Mouse (Mus musculus) liver, embryonic 15.5 days (tissue): ENCODE measurements around the gene P2rx2. TPM values are rescaled to one million over a fixed set of nuclear protein-coding genes. Genes with fewer than 3 reads are reported as not detected.

Experiments
- ATAC-seq: fragments of 200-750 bp; cut with Nextera tagmentation; 2 replicates; pipeline ENCODE4 v1.8.0; 2017; ENCODE audit warnings: moderate number of reproducible peaks, mild to moderate bottlenecking, moderate library complexity; ENCODE audit not compliant: insufficient read depth
- H3K27ac ChIP-seq: fragments of 300-500 bp; sonication (generic); replicated peaks from 2 replicates; pipeline ENCODE4 v1.5.1; 2015; ENCODE audit warnings: mild to moderate bottlenecking, inconsistent platforms
- H3K27me3 ChIP-seq: fragments of 300-500 bp; sonication (generic); 2 replicates; pipeline ENCODE4 v1.6.1; 2015; ENCODE audit warnings: mild to moderate bottlenecking, inconsistent platforms
- H3K36me3 ChIP-seq: fragments of 300-500 bp; sonication (generic); replicated peaks from 2 replicates; pipeline ENCODE4 v1.6.1; 2015; ENCODE audit warnings: moderate library complexity, mild to moderate bottlenecking, inconsistent platforms
- H3K4me1 ChIP-seq: fragments of 300-500 bp; sonication (generic); replicated peaks from 2 replicates; pipeline ENCODE4 v1.6.1; 2015; ENCODE audit warnings: inconsistent platforms
- H3K4me2 ChIP-seq: fragments of 300-500 bp; sonication (generic); 2 replicates; pipeline ENCODE4 v1.6.1; 2015; ENCODE audit warnings: moderate library complexity, mild to moderate bottlenecking, inconsistent platforms
- H3K4me3 ChIP-seq: fragments of 300-500 bp; sonication (generic); replicated peaks from 2 replicates; pipeline ENCODE4 v1.5.1; 2015; ENCODE audit warnings: mild to moderate bottlenecking, inconsistent platforms
- H3K9ac ChIP-seq: fragments of 300-500 bp; sonication (generic); 2 replicates; pipeline ENCODE4 v1.6.1; 2015; ENCODE audit warnings: moderate library complexity, mild to moderate bottlenecking, inconsistent platforms
- H3K9me3 ChIP-seq: fragments of 300-500 bp; sonication (generic); replicated peaks from 2 replicates; pipeline ENCODE4 v1.6.1; 2016; ENCODE audit warnings: inconsistent platforms
- WGBS: fragments of 180-500 bp; shearing (Covaris S2); methylation state at CpG from one replicate; pipeline ENCODE4 v1.1.7; 2015; ENCODE audit warnings: mixed read lengths; ENCODE audit not compliant: insufficient replicate concordance; 5-methylcytosine and 5-hydroxymethylcytosine counted together
- polyA plus RNA-seq: library from polyadenylated mRNA; unstranded; fragments of >200 nt; fragmentation: Nextera tagmentation; extraction: Ambion mirVana; gene quantifications from 2 replicates; pipeline ENCODE4 v1.2.1, GENCODE M21; 2015

Gene P2rx2
- polyA plus RNA-seq, 1 experiment from 2014 or later = not detected

- Histone ChIP-seq H3K27ac (no peak overlapping the region), H3K9me3 (no peaks in the 10 kb centered on the region), H3K27me3 (no peaks in the 10 kb centered on the region), H3K4me1 (no peaks in the 10 kb centered on the region), H3K4me3 (no peak overlapping the region), H3K4me2 (no peak overlapping the region), H3K9ac (no peak overlapping the region), H3K36me3 (peaks cover 90% of the 10 kb centered on the region)
- no peak for ATAC-seq
- WGBS = 86% methylated on average over 3 of the region's 3 CpGs
These were observed 29.9 kb downstream of the P2rx2 start for GRCm38 (mm10) chr5:110313127-110313526.

GRCm38 (mm10) chr5:110308861-110309260 is 34.2 kb downstream of the P2rx2 start:
- no peak overlapping the region for H3K9ac ChIP-seq
- peaks cover 98% of the 10 kb centered on the region for H3K36me3 ChIP-seq
- no peaks in the 10 kb centered on the region for H3K4me1 ChIP-seq
- H3K9me3 ChIP-seq = no peaks in the 10 kb centered on the region
- no peak overlapping the region for H3K4me3 ChIP-seq
- no peak for ATAC-seq
- WGBS = 82% methylated on average over 7 of the region's 7 CpGs
- H3K27me3 ChIP-seq = no peaks in the 10 kb centered on the region
- no peak overlapping the region for H3K27ac ChIP-seq
- H3K4me2 ChIP-seq = no peak overlapping the region

GRCm38 (mm10) chr5:110300591-110300990 is 42.4 kb downstream of the P2rx2 start:
- H3K27ac ChIP-seq = no peak overlapping the region
- WGBS = 72% methylated on average over 2 of the region's 2 CpGs
- no peak for ATAC-seq
- H3K9me3 ChIP-seq = no peaks in the 10 kb centered on the region
- no peaks in the 10 kb centered on the region for H3K4me1 ChIP-seq
- H3K36me3 ChIP-seq = peaks cover 98% of the 10 kb centered on the region
- no peak overlapping the region for H3K4me2 ChIP-seq
- no peak overlapping the region for H3K4me3 ChIP-seq
- H3K27me3 ChIP-seq = no peaks in the 10 kb centered on the region
- no peak overlapping the region for H3K9ac ChIP-seq

GRCm38 (mm10) chr5:110296637-110297036 is 46.4 kb downstream of the P2rx2 start:
- H3K27me3 ChIP-seq = no peaks in the 10 kb centered on the region
- H3K9ac ChIP-seq = no peak overlapping the region
- no peak for ATAC-seq
- H3K36me3 ChIP-seq = peaks cover 93% of the 10 kb centered on the region
- H3K4me2 ChIP-seq = no peak overlapping the region
- peaks cover 2% of the 10 kb centered on the region for H3K4me1 ChIP-seq
- H3K9me3 ChIP-seq = no peaks in the 10 kb centered on the region
- 77% methylated on average over 1 of the region's 1 CpGs for WGBS
- H3K4me3 ChIP-seq = no peak overlapping the region
- H3K27ac ChIP-seq = no peak overlapping the region

GRCm38 (mm10) chr5:110291649-110292048 is 51.4 kb downstream of the P2rx2 start:
- H3K9ac ChIP-seq = no peak overlapping the region
- H3K27me3 ChIP-seq = no peaks in the 10 kb centered on the region
- no peak overlapping the region for H3K4me3 ChIP-seq
- H3K4me2 ChIP-seq = no peak overlapping the region
- H3K9me3 ChIP-seq = no peaks in the 10 kb centered on the region
- H3K4me1 ChIP-seq = peaks cover 23% of the 10 kb centered on the region
- 37% methylated on average over 1 of the region's 1 CpGs for WGBS
- no peak for ATAC-seq
- H3K36me3 ChIP-seq = peaks cover 75% of the 10 kb centered on the region
- H3K27ac ChIP-seq = no peak overlapping the region

Other genes with a start within 250 kb of the P2rx2 start
- 0.71 and 0.82 TPM in 2 replicates for gene Gm35315, start 248.8 kb downstream of the P2rx2 start, polyA plus RNA-seq
- gene Plcxd1, start 243.2 kb downstream of the P2rx2 start, polyA plus RNA-seq = 0.55 and 0.62 TPM in 2 replicates
- gene Gtpbp6, start 235.0 kb downstream of the P2rx2 start, polyA plus RNA-seq = 7.7 and 9.2 TPM in 2 replicates
- 1.0 and 1.4 TPM in 2 replicates for gene Zfp605, start 233.1 kb downstream of the P2rx2 start, polyA plus RNA-seq
- gene Chfr, start 207.4 kb downstream of the P2rx2 start, polyA plus RNA-seq = 17.9 and 19.5 TPM in 2 replicates
- 6.8 and 7.0 TPM in 2 replicates for gene Golga3, start 166.5 kb downstream of the P2rx2 start, polyA plus RNA-seq
- 13.1 and 14.3 TPM in 2 replicates for gene Ankle2, start 112.2 kb downstream of the P2rx2 start, polyA plus RNA-seq
- 25.7 and 27.1 TPM in 2 replicates for gene Pgam5, start 73.3 kb downstream of the P2rx2 start, polyA plus RNA-seq
- gene Pxmp2, start 57.0 kb downstream of the P2rx2 start, polyA plus RNA-seq = 44.6 and 45.0 TPM in 2 replicates
- gene Pole, start 56.9 kb downstream of the P2rx2 start, polyA plus RNA-seq = 14.4 and 16.4 TPM in 2 replicates
- not detected in 2 replicates for gene Lrcol1, start 1.5 kb upstream of the P2rx2 start, polyA plus RNA-seq
- 4.1 and 4.9 TPM in 2 replicates for gene Fbrsl1, start 105.3 kb upstream of the P2rx2 start, polyA plus RNA-seq
- gene Galnt9, start 201.1 kb upstream of the P2rx2 start, polyA plus RNA-seq = 0.16 and 0.22 TPM in 2 replicates